Mouse (Mus musculus) midbrain, postnatal 0 days (tissue): ENCODE data around the gene Tmem92. TPM values are rescaled to one million over a fixed set of nuclear protein-coding genes. Genes with fewer than 3 reads are reported as not detected.

Experiments
- ATAC-seq: fragments of 200-750 bp; cut with Nextera tagmentation; 2 replicates; pipeline ENCODE4 v1.8.0; 2017; ENCODE audit warnings: moderate number of reproducible peaks, mild to moderate bottlenecking, moderate TSS enrichment, moderate library complexity; ENCODE audit not compliant: low FRiP score
- DNase-seq: peaks from one replicate; pipeline ENCODE4 v3.0.0-alpha.2; 2015; ENCODE audit warnings: low spot score
- H3K27ac ChIP-seq: fragments of 300-500 bp; sonication (generic); 2 replicates; pipeline ENCODE4 v1.5.1; 2014; ENCODE audit warnings: low read depth, mild to moderate bottlenecking, low read length, mixed read lengths
- H3K27me3 ChIP-seq: fragments of 300-500 bp; sonication (generic); 2 replicates; pipeline ENCODE4 v1.6.1; 2014; ENCODE audit warnings: low read length, control low read depth, mixed read lengths; ENCODE audit not compliant: insufficient read depth
- H3K36me3 ChIP-seq: fragments of 300-500 bp; sonication (generic); 2 replicates; pipeline ENCODE4 v1.6.1; 2014; ENCODE audit warnings: low read length, control low read depth, mixed read lengths; ENCODE audit not compliant: insufficient read depth
- H3K4me1 ChIP-seq: fragments of 300-500 bp; sonication (generic); 2 replicates; pipeline ENCODE4 v1.6.1; 2014; ENCODE audit warnings: mild to moderate bottlenecking, control low read depth, antibody characterized with exemption, low read length, mixed read lengths; ENCODE audit not compliant: insufficient read depth
- H3K4me2 ChIP-seq: fragments of 300-500 bp; sonication (generic); 2 replicates; pipeline ENCODE4 v1.6.1; 2014; ENCODE audit warnings: low read depth, mild to moderate bottlenecking, low read length, mixed read lengths; ENCODE audit not compliant: poor library complexity, severe bottlenecking
- H3K4me3 ChIP-seq: fragments of 300-500 bp; sonication (generic); 2 replicates; pipeline ENCODE4 v1.5.1; 2014; ENCODE audit warnings: low read depth, mild to moderate bottlenecking, low read length, moderate library complexity
- H3K9ac ChIP-seq: fragments of 300-500 bp; sonication (generic); replicated peaks from 2 replicates; pipeline ENCODE4 v1.6.1; 2014; ENCODE audit warnings: mild to moderate bottlenecking, low read length, moderate library complexity, mixed read lengths; ENCODE audit not compliant: poor library complexity, severe bottlenecking
- H3K9me3 ChIP-seq: fragments of 300-500 bp; sonication (generic); 2 replicates; pipeline ENCODE4 v1.6.1; 2016; ENCODE audit warnings: low read length, control low read depth
- CTCF ChIP-seq: IDR thresholded peaks from 2 replicates; pipeline ENCODE4 v1.5.1; 2016; ENCODE audit warnings: antibody characterized with exemption, mild to moderate bottlenecking
- WGBS: fragments of 180-500 bp; shearing (Covaris S2); extraction: QIAGEN DNeasy Blood & Tissue Kit; methylation state at CpG from one replicate; pipeline ENCODE4 v1.1.7; 2014; 5-methylcytosine and 5-hydroxymethylcytosine counted together
- polyA plus RNA-seq: library from polyadenylated mRNA; unstranded; fragments of >200 nt; fragmentation: Nextera tagmentation; extraction: Ambion mirVana; gene quantifications from 2 replicates; pipeline ENCODE4 v1.2.1, GENCODE M21; 2015
- total RNA-seq: library from RNA; depleted of rRNA; stranded (reverse); fragments of >200 nt; gene quantifications from 2 replicates; pipeline ENCODE4 v1.2.3, GENCODE M21; 2014

The Tmem92 gene
- total and polyA plus RNA-seq, 2 experiments from 2014 or later: not detected

- Histone ChIP-seq H3K27me3 (no peaks in the 10 kb centered on the region), H3K4me2 (no peak overlapping the region), H3K9ac (no peak overlapping the region), H3K4me3 (no peak overlapping the region), H3K4me1 (no peaks in the 10 kb centered on the region), H3K36me3 (no peaks in the 10 kb centered on the region), H3K9me3 (no peaks in the 10 kb centered on the region), H3K27ac (no peak overlapping the region)
- ATAC-seq: no peak
- WGBS: 88% methylated on average over 2 of the region's 2 CpGs
- DNase-seq: no peak
- no peak for TF ChIP-seq CTCF
Observed at GRCm38 (mm10) chr11:94735746-94736145, 46.8 kb downstream of the Tmem92 start.

GRCm38 (mm10) chr11:94732773-94733172 lies 49.7 kb downstream of the Tmem92 start:
- H3K4me3 ChIP-seq: no peak overlapping the region
- H3K36me3 ChIP-seq: no peaks in the 10 kb centered on the region
- H3K9me3 ChIP-seq: no peaks in the 10 kb centered on the region
- TF ChIP-seq CTCF: peak; percentile 49
- no peaks in the 10 kb centered on the region for H3K27me3 ChIP-seq
- ATAC-seq: no peak
- H3K4me2 ChIP-seq: no peak overlapping the region
- no peak overlapping the region for H3K27ac ChIP-seq
- no peak for DNase-seq
- WGBS: 42% methylated on average over 8 of the region's 8 CpGs
- H3K4me1 ChIP-seq: no peaks in the 10 kb centered on the region
- H3K9ac ChIP-seq: no peak overlapping the region

GRCm38 (mm10) chr11:94731229-94731628 lies 51.3 kb downstream of the Tmem92 start:
- Histone ChIP-seq H3K4me3 (no peak overlapping the region), H3K9me3 (no peaks in the 10 kb centered on the region), H3K36me3 (no peaks in the 10 kb centered on the region), H3K4me1 (no peaks in the 10 kb centered on the region), H3K9ac (no peak overlapping the region), H3K27ac (no peak overlapping the region), H3K27me3 (no peaks in the 10 kb centered on the region), H3K4me2 (no peak overlapping the region)
- DNase-seq: no peak
- no peak for TF ChIP-seq CTCF
- WGBS: 80% methylated on average over 12 of the region's 12 CpGs
- no peak for ATAC-seq

- H3K27me3 ChIP-seq: no peaks in the 10 kb centered on the region
- DNase-seq (peak; percentile 77), ATAC-seq (no peak)
- 31% methylated on average over 5 of the region's 5 CpGs for WGBS
- H3K9ac ChIP-seq: no peak overlapping the region
- H3K4me1 ChIP-seq: no peaks in the 10 kb centered on the region
- H3K4me3 ChIP-seq: no peak overlapping the region
- H3K4me2 ChIP-seq: no peak overlapping the region
- no peaks in the 10 kb centered on the region for H3K9me3 ChIP-seq
- H3K36me3 ChIP-seq: no peaks in the 10 kb centered on the region
- H3K27ac ChIP-seq: no peak overlapping the region
- TF ChIP-seq CTCF: peak; percentile 92
Observed at GRCm38 (mm10) chr11:94730261-94730660, 52.2 kb downstream of the Tmem92 start.

GRCm38 (mm10) chr11:94729565-94729964 lies 52.9 kb downstream of the Tmem92 start:
- Histone ChIP-seq H3K36me3 (no peaks in the 10 kb centered on the region), H3K4me1 (no peaks in the 10 kb centered on the region), H3K9ac (no peak overlapping the region), H3K27me3 (no peaks in the 10 kb centered on the region), H3K4me3 (no peak overlapping the region), H3K4me2 (no peak overlapping the region), H3K27ac (no peak overlapping the region), H3K9me3 (no peaks in the 10 kb centered on the region)
- 28% methylated on average over 4 of the region's 4 CpGs for WGBS
- ATAC-seq: no peak
- peak; percentile 19 for DNase-seq
- peak; percentile 22; the same call in 1 of the 2 replicates for TF ChIP-seq CTCF

GRCm38 (mm10) chr11:94728545-94728944 lies 54.0 kb downstream of the Tmem92 start:
- Histone ChIP-seq H3K9me3 (no peaks in the 10 kb centered on the region), H3K9ac (no peak overlapping the region), H3K4me1 (no peaks in the 10 kb centered on the region), H3K27ac (no peak overlapping the region), H3K36me3 (no peaks in the 10 kb centered on the region), H3K4me2 (no peak overlapping the region), H3K27me3 (no peaks in the 10 kb centered on the region), H3K4me3 (no peak overlapping the region)
- DNase-seq (no peak), ATAC-seq (no peak)
- 78% methylated on average over 3 of the region's 3 CpGs for WGBS
- TF ChIP-seq CTCF: no peak
